Mouse (Mus musculus): Measurements from ENCODE around the gene Syde2. TPM values are rescaled to one million over a fixed set of nuclear protein-coding genes. Genes with fewer than 3 reads are reported as not detected.
A peak's percentile ranks its signal among the peaks of the same experiment; 100 is the strongest.

Syde2 gene
- polyA plus RNA-seq (2015; fragmentation: Nextera tagmentation; extraction: Ambion mirVana), result 1.7 and 1.8 TPM in 2 replicates

GRCm38 (mm10) chr3:145987268-145987969 lies at the start of gene Syde2:
Gene Syde2, plus strand, starts transcription at chr3:145987870.
- Histone ChIP-seq H3K4me1 (peaks cover 18% of the 10 kb centered on the region), H3K9me3 (no peaks in the 10 kb centered on the region), H3K9ac (peak within 1 kb of the TSS; percentile 64), H3K27ac (peak within 1 kb of the TSS; percentile 90), H3K27me3 (no peaks in the 10 kb centered on the region), H3K36me3 (no peaks in the 10 kb centered on the region), H3K4me2 (peak within 1 kb of the TSS; percentile 93), H3K4me3 (peak within 1 kb of the TSS; percentile 68)
- peak; percentile 87 for ATAC-seq (ENCODE audit: insufficient number of reproducible peaks, low FRiP score, low TSS enrichment, low read depth)
- under 1% methylated on average over 59 of the region's 65 CpGs for WGBS

- Histone ChIP-seq H3K9me3 (no peaks in the 10 kb centered on the region), H3K9ac (peak overlapping the region; percentile 80), H3K36me3 (peaks cover 27% of the 10 kb centered on the region), H3K4me1 (peaks cover 22% of the 10 kb centered on the region), H3K4me2 (peak overlapping the region; percentile 56), H3K27ac (peak overlapping the region; percentile 71), H3K4me3 (peak overlapping the region; percentile 98), H3K27me3 (no peaks in the 10 kb centered on the region)
- no peak for ATAC-seq (ENCODE audit: insufficient number of reproducible peaks, low FRiP score, low TSS enrichment, low read depth)
- 21% methylated on average over 48 of the region's 50 CpGs for WGBS
Measured at GRCm38 (mm10) chr3:145938405-145939349, 49.0 kb upstream of the Syde2 start.

GRCm38 (mm10) chr3:145939402-145939801 lies 48.3 kb upstream of the Syde2 start:
- Histone ChIP-seq H3K4me3 (peak overlapping the region; percentile 98; the same call in 1 of the 2 replicates), H3K27me3 (no peaks in the 10 kb centered on the region), H3K27ac (no peak overlapping the region), H3K36me3 (peaks cover 31% of the 10 kb centered on the region), H3K4me1 (peaks cover 22% of the 10 kb centered on the region), H3K4me2 (peak overlapping the region; percentile 56), H3K9me3 (no peaks in the 10 kb centered on the region), H3K9ac (no peak overlapping the region)
- ATAC-seq (ENCODE audit: insufficient number of reproducible peaks, low FRiP score, low TSS enrichment, low read depth), result no peak
- WGBS, result 82% methylated on average over 12 of the region's 12 CpGs

GRCm38 (mm10) chr3:145939971-145940370 lies 47.7 kb upstream of the Syde2 start:
- H3K4me1 ChIP-seq, result peaks cover 22% of the 10 kb centered on the region
- peaks cover 37% of the 10 kb centered on the region for H3K36me3 ChIP-seq
- ATAC-seq (ENCODE audit: insufficient number of reproducible peaks, low FRiP score, low TSS enrichment, low read depth), result no peak
- H3K27me3 ChIP-seq, result no peaks in the 10 kb centered on the region
- H3K9me3 ChIP-seq, result no peaks in the 10 kb centered on the region
- H3K4me2 ChIP-seq, result no peak overlapping the region
- 90% methylated on average over 4 of the region's 4 CpGs for WGBS
- H3K9ac ChIP-seq, result no peak overlapping the region
- no peak overlapping the region for H3K27ac ChIP-seq
- no peak overlapping the region for H3K4me3 ChIP-seq

- peaks cover 39% of the 10 kb centered on the region for H3K36me3 ChIP-seq
- no peak overlapping the region for H3K27ac ChIP-seq
- no peak overlapping the region for H3K9ac ChIP-seq
- H3K4me3 ChIP-seq, result no peak overlapping the region
- H3K27me3 ChIP-seq, result no peaks in the 10 kb centered on the region
- WGBS, result 9% methylated on average over 3 of the region's 3 CpGs
- no peak for ATAC-seq (ENCODE audit: insufficient number of reproducible peaks, low FRiP score, low TSS enrichment, low read depth)
- peaks cover 22% of the 10 kb centered on the region for H3K4me1 ChIP-seq
- H3K4me2 ChIP-seq, result no peak overlapping the region
- no peaks in the 10 kb centered on the region for H3K9me3 ChIP-seq
Measured at GRCm38 (mm10) chr3:145941971-145942370, 45.7 kb upstream of the Syde2 start.

GRCm38 (mm10) chr3:145944348-145944747 lies 43.3 kb upstream of the Syde2 start:
- no peaks in the 10 kb centered on the region for H3K27me3 ChIP-seq
- no peak overlapping the region for H3K27ac ChIP-seq
- ATAC-seq (ENCODE audit: insufficient number of reproducible peaks, low FRiP score, low TSS enrichment, low read depth), result no peak
- peaks cover 39% of the 10 kb centered on the region for H3K36me3 ChIP-seq
- H3K9ac ChIP-seq, result no peak overlapping the region
- peaks cover 9% of the 10 kb centered on the region for H3K4me1 ChIP-seq
- WGBS, result 86% methylated on average over 7 of the region's 7 CpGs
- H3K9me3 ChIP-seq, result no peaks in the 10 kb centered on the region
- no peak overlapping the region for H3K4me3 ChIP-seq
- H3K4me2 ChIP-seq, result no peak overlapping the region

- no peak for ATAC-seq (ENCODE audit: insufficient number of reproducible peaks, low FRiP score, low TSS enrichment, low read depth)
- Histone ChIP-seq H3K4me3 (no peak overlapping the region), H3K27me3 (no peaks in the 10 kb centered on the region), H3K4me1 (peaks cover 7% of the 10 kb centered on the region), H3K9ac (no peak overlapping the region), H3K36me3 (peaks cover 29% of the 10 kb centered on the region), H3K27ac (no peak overlapping the region), H3K4me2 (no peak overlapping the region), H3K9me3 (no peaks in the 10 kb centered on the region)
- 88% methylated on average over 3 of the region's 3 CpGs for WGBS
Measured at GRCm38 (mm10) chr3:145945904-145946303, 41.8 kb upstream of the Syde2 start.

GRCm38 (mm10) chr3:145946654-145947053 lies 41.0 kb upstream of the Syde2 start:
- H3K27me3 ChIP-seq, result no peaks in the 10 kb centered on the region
- peaks cover 4% of the 10 kb centered on the region for H3K4me1 ChIP-seq
- H3K27ac ChIP-seq, result no peak overlapping the region
- no peak overlapping the region for H3K4me2 ChIP-seq
- WGBS, result 39% methylated on average over 2 of the region's 2 CpGs
- no peak for ATAC-seq (ENCODE audit: insufficient number of reproducible peaks, low FRiP score, low TSS enrichment, low read depth)
- peaks cover 23% of the 10 kb centered on the region for H3K36me3 ChIP-seq
- no peak overlapping the region for H3K4me3 ChIP-seq
- H3K9ac ChIP-seq, result no peak overlapping the region
- no peaks in the 10 kb centered on the region for H3K9me3 ChIP-seq

- no peaks in the 10 kb centered on the region for H3K27me3 ChIP-seq
- H3K4me1 ChIP-seq, result peaks cover 4% of the 10 kb centered on the region
- H3K9me3 ChIP-seq, result no peaks in the 10 kb centered on the region
- H3K4me2 ChIP-seq, result no peak overlapping the region
- 37% methylated on average over 6 of the region's 6 CpGs for WGBS
- no peak for ATAC-seq (ENCODE audit: insufficient number of reproducible peaks, low FRiP score, low TSS enrichment, low read depth)
- peaks cover 23% of the 10 kb centered on the region for H3K36me3 ChIP-seq
- H3K27ac ChIP-seq, result no peak overlapping the region
- no peak overlapping the region for H3K4me3 ChIP-seq
- H3K9ac ChIP-seq, result no peak overlapping the region
Measured at GRCm38 (mm10) chr3:145947539-145948204, 40.0 kb upstream of the Syde2 start.

- no peaks in the 10 kb centered on the region for H3K27me3 ChIP-seq
- ATAC-seq (ENCODE audit: insufficient number of reproducible peaks, low FRiP score, low TSS enrichment, low read depth), result peak; percentile 65; the same call in 1 of the 2 replicates
- H3K9ac ChIP-seq, result no peak overlapping the region
- peaks cover 4% of the 10 kb centered on the region for H3K4me1 ChIP-seq
- no peak overlapping the region for H3K27ac ChIP-seq
- WGBS, result 6% methylated on average over 15 of the region's 15 CpGs
- H3K4me2 ChIP-seq, result peak overlapping the region; percentile 36
- 0 out of 2 replicates have a peak overlapping the region, but pooled peaks have one; percentile 8 for H3K4me3 ChIP-seq
- no peaks in the 10 kb centered on the region for H3K9me3 ChIP-seq
- no peaks in the 10 kb centered on the region for H3K36me3 ChIP-seq
Measured at GRCm38 (mm10) chr3:145950034-145950814, 37.4 kb upstream of the Syde2 start.

- H3K36me3 ChIP-seq, result no peaks in the 10 kb centered on the region
- no peak overlapping the region for H3K4me3 ChIP-seq
- no peak overlapping the region for H3K27ac ChIP-seq
- peaks cover 4% of the 10 kb centered on the region for H3K4me1 ChIP-seq
- 45% methylated on average over 5 of the region's 5 CpGs for WGBS
- no peak overlapping the region for H3K9ac ChIP-seq
- H3K27me3 ChIP-seq, result no peaks in the 10 kb centered on the region
- H3K9me3 ChIP-seq, result no peaks in the 10 kb centered on the region
- H3K4me2 ChIP-seq, result no peak overlapping the region
- ATAC-seq (ENCODE audit: insufficient number of reproducible peaks, low FRiP score, low TSS enrichment, low read depth), result no peak
Measured at GRCm38 (mm10) chr3:145950815-145951130, 36.9 kb upstream of the Syde2 start.

Measured in limb, embryonic 15.5 days (tissue).